Mouse (Mus musculus) spleen, adult 2 months (tissue): ENCODE data around the gene Olfr59.

ENCODE experiments used
- CTCF ChIP-seq: fragments of 200-500 bp; IDR thresholded peaks from 2 replicates; pipeline ENCODE4 v1.5.1; 2011; ENCODE audit warnings: mild to moderate bottlenecking, inconsistent platforms; ENCODE audit not compliant: insufficient read depth, insufficient read length, insufficient replicate concordance; ENCODE audit errors: extremely low read depth
- POLR2A ChIP-seq: fragments of 200-500 bp; IDR thresholded peaks from 2 replicates; pipeline ENCODE4 v1.6.1; 2011; ENCODE audit warnings: low read depth, low read length, inconsistent platforms

DNA sequence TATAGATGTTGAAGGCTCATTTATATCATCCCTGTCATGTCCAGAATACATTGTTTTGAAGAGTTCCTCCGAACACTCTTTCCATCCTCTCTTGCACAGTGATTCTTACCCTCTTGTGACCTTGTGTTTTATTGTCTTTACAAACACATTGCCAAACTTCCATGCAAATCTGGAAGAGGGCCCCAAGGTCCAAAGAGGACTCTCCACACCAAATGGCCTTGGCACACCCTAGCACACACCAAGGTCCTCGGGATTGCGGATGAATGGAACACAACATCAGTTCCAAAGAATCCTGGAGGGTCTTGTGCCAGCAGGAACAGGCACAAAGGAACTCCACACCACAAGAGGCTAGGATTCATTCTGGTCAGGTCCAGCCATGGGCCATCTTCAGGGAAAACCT lies 42.3 kb upstream of the Olfr59 start:
- no peak for TF ChIP-seq CTCF
- no peak for TF ChIP-seq POLR2A
